ENCODE assay signal across 27 mouse cellular contexts in genomic region chr12:36044691-36045090, GRCm38 (mm10). TPM values are rescaled to one million over a fixed set of nuclear protein-coding genes. Genes with fewer than 3 reads are reported as not detected.
DNase-seq lines count a peak whose midpoint lies in the region; ATAC-seq lines count a peak whose summit lies in the region.
"Had no signal": no experiment of that assay in that cellular context is flagged by ENCODE, and none has a peak within 500 bp of the region (broad histone marks: within the 10 kb centered on the region; RNA-seq: fewer than 3 reads in every experiment).

No protein-coding gene starts in this region.

- peak; percentile 70 for DNase-seq in heart, adult 11 months
- no peak for DNase-seq in heart, adult 8-10 months (ENCODE audit: low spot score)
- DNase-seq in midbrain, embryonic 11.5 days (ENCODE audit: low spot score, missing footprints) = peak; percentile 73
- DNase-seq: adrenal gland, adult 2 months; adrenal gland, adult 8-10 months; adrenal gland, postnatal 10 days; adrenal gland, postnatal 14 days; adrenal gland, postnatal 25 days; adrenal gland, postnatal 36 days; B cell, adult 2 months; cerebellum, adult 11 months; cerebellum, adult 11-12 months; cerebellum, adult 18-20 months had no signal

- H3K9ac ChIP-seq in midbrain, embryonic 11.5 days (ENCODE audit: low read length) = no peak overlapping the region
- no peak overlapping the region for H3K9ac ChIP-seq in midbrain, embryonic 13.5 days (replicated peaks)

- ATAC-seq in megakaryocyte, adult 5-6 weeks (ENCODE audit: poor library complexity, severe bottlenecking) = no peak
- ATAC-seq in midbrain, embryonic 11.5 days (ENCODE audit: low FRiP score) = no peak
- no peak for ATAC-seq in midbrain, embryonic 13.5 days
- ATAC-seq: activated CD4-positive, CD25-positive, alpha-beta regulatory T cell, adult 4 months; CD4-positive, CD25-positive, alpha-beta regulatory T cell, adult 4 months; Patski had no signal

- 83% methylated on average over 2 of the region's 2 CpGs for WGBS in midbrain, embryonic 11.5 days
- 81% methylated on average over 2 of the region's 2 CpGs for WGBS in midbrain, embryonic 13.5 days

- H3K9me3 ChIP-seq in megakaryocyte, embryonic 14.5 days = 0 out of 2 replicates have a peak, but pooled peaks cover 2% of the 10 kb centered on the region
- no peaks in the 10 kb centered on the region for H3K9me3 ChIP-seq in midbrain, embryonic 11.5 days (ENCODE audit: control insufficient read depth, low read length)
- no peaks in the 10 kb centered on the region for H3K9me3 ChIP-seq in midbrain, embryonic 13.5 days

- H3K4me1 ChIP-seq in megakaryocyte, embryonic 14.5 days = peaks cover 36% of the 10 kb centered on the region
- H3K4me1 ChIP-seq in midbrain, embryonic 11.5 days (ENCODE audit: control insufficient read depth, insufficient read depth, low read length) = peaks cover 7% of the 10 kb centered on the region
- peaks cover 17% of the 10 kb centered on the region for H3K4me1 ChIP-seq in midbrain, embryonic 13.5 days (replicated peaks)

- H3K36me3 ChIP-seq in megakaryocyte, embryonic 14.5 days (replicated peaks; ENCODE audit: low read length) = no peaks in the 10 kb centered on the region
- H3K36me3 ChIP-seq in midbrain, embryonic 11.5 days (ENCODE audit: control insufficient read depth, insufficient read depth, low read length) = no peaks in the 10 kb centered on the region
- H3K36me3 ChIP-seq in midbrain, embryonic 13.5 days = no peaks in the 10 kb centered on the region
- H3K36me3 ChIP-seq: G1E had no signal

- H3K27ac ChIP-seq in midbrain, embryonic 11.5 days (ENCODE audit: low read depth, low read length) = no peak overlapping the region
- H3K27ac ChIP-seq in midbrain, embryonic 13.5 days = no peak overlapping the region

- H3K27me3 ChIP-seq in megakaryocyte, embryonic 14.5 days (replicated peaks) = peaks cover 2% of the 10 kb centered on the region
- H3K27me3 ChIP-seq in midbrain, embryonic 11.5 days (ENCODE audit: control insufficient read depth, insufficient read depth, low read length) = no peaks in the 10 kb centered on the region
- H3K27me3 ChIP-seq in midbrain, embryonic 13.5 days = no peaks in the 10 kb centered on the region

- H3K4me2 ChIP-seq in midbrain, embryonic 11.5 days = no peak overlapping the region
- no peak overlapping the region for H3K4me2 ChIP-seq in midbrain, embryonic 13.5 days (replicated peaks)

- peak overlapping the region; percentile 51 for H3K4me3 ChIP-seq in megakaryocyte, embryonic 14.5 days (replicated peaks)
- H3K4me3 ChIP-seq in midbrain, embryonic 11.5 days (ENCODE audit: low read depth, low read length) = no peak overlapping the region
- no peak overlapping the region for H3K4me3 ChIP-seq in midbrain, embryonic 13.5 days (replicated peaks)

RNA-seq across cellular contexts. Expression of gene Tspan13, which starts 2.4 kb away (rescaled TPM):
- 10 to 100 TPM; 34.4 to 50.7 (median 42.6) TPM for total RNA-seq in heart, adult 8-10 months (2022)
- polyA plus RNA-seq in megakaryocyte, embryonic 14.5 days (2012; ENCODE audit: insufficient read depth, low replicate concordance) = 56.8 and 390 TPM in 2 replicates
- total RNA-seq in megakaryocyte, adult 5-6 weeks (2015) = 28.8 and 30.4 TPM in 2 replicates
- 20.3 and 21.4 TPM in 2 replicates for total RNA-seq in megakaryocyte, adult 5-6 weeks (2017)
- 182 and 213 TPM in 2 replicates for polyA plus RNA-seq in midbrain, embryonic 11.5 days (2014; fragmentation: Nextera tagmentation; extraction: Ambion mirVana)
- 361 and 381 TPM in 2 replicates for polyA plus RNA-seq in midbrain, embryonic 13.5 days (2015; fragmentation: Nextera tagmentation; extraction: Ambion mirVana)
- total RNA-seq: G1E had no signal

RNA-seq across cellular contexts. Expression of gene Agr2, which starts 52.0 kb away (rescaled TPM):
- total RNA-seq in heart, adult 8-10 months (2022) = under 1 TPM in 1 of 4 experiments, not detected in 3; 0.60 TPM
- polyA plus RNA-seq in megakaryocyte, embryonic 14.5 days (2012; ENCODE audit: insufficient read depth, low replicate concordance) = not detected in 2 replicates
- not detected in 2 replicates for total RNA-seq in megakaryocyte, adult 5-6 weeks (2015)
- total RNA-seq in megakaryocyte, adult 5-6 weeks (2017) = not detected in 2 replicates
- polyA plus RNA-seq in midbrain, embryonic 11.5 days (2014; fragmentation: Nextera tagmentation; extraction: Ambion mirVana) = not detected in 2 replicates
- 0.98 and 1.3 TPM in 2 replicates for polyA plus RNA-seq in midbrain, embryonic 13.5 days (2015; fragmentation: Nextera tagmentation; extraction: Ambion mirVana)
- total RNA-seq: adrenal gland, adult 18-20 months; adrenal gland, adult 2 months; adrenal gland, adult 8-10 months; adrenal gland, postnatal 10 days; adrenal gland, postnatal 14 days; adrenal gland, postnatal 25 days; adrenal gland, postnatal 36 days; adrenal gland, postnatal 4 days; CH12.LX; ES-E14; MEL had no signal
- polyA plus RNA-seq: activated CD4-positive, CD25-positive, alpha-beta regulatory T cell, adult 4 months; adrenal gland, adult 2 months; brain, embryonic 14.5 days; C2C12; CD4-positive, CD25-positive, alpha-beta regulatory T cell, adult 4 months; G1E had no signal
